ENCODE assay signal across 38 mouse cellular contexts in the genomic region with DNA sequence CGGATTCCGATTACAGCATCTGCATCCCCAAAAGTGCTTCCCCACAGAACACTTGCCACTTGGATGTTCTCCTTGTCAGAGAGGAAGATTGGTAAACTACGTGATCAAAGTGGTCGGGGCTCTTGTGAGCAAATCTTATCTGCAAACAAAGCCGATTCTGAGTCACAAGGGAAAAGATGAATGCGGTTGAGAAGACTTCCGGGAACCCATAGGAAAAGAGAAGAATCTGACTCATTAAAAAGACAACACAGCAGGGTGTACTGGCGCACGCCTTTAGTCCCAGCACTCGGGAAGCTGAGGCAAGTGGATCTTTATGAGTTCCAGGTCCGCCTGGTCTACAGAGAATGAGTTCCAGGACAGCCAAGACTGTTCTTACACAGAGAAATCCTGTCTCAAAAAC. TPM values are rescaled to one million over a fixed set of nuclear protein-coding genes. Genes with fewer than 3 reads are reported as not detected.
"Had no signal": no experiment of that assay in that cellular context is flagged by ENCODE, and none has a peak within 500 bp of the region (broad histone marks: within the 10 kb centered on the region; RNA-seq: fewer than 3 reads in every experiment).

No protein-coding gene starts in this region.

- H3K27ac ChIP-seq: gastrocnemius, adult 2 months; heart, embryonic 13.5 days; heart, embryonic 15.5 days; hindbrain, embryonic 13.5 days; hindbrain, embryonic 15.5 days; hindbrain, postnatal 0 days; kidney, embryonic 15.5 days; kidney, postnatal 0 days; left cerebral cortex, adult 2 months; limb, embryonic 10.5 days; limb, embryonic 12.5 days; liver, embryonic 13.5 days; liver, embryonic 15.5 days had no signal

- H3K4me1 ChIP-seq: heart, embryonic 13.5 days; heart, embryonic 15.5 days; hindbrain, embryonic 13.5 days; hindbrain, embryonic 15.5 days; kidney, embryonic 15.5 days; liver, embryonic 13.5 days; liver, embryonic 15.5 days had no signal

- H3K27me3 ChIP-seq: heart, embryonic 13.5 days; heart, embryonic 15.5 days; hindbrain, embryonic 13.5 days; hindbrain, embryonic 15.5 days; kidney, embryonic 15.5 days; limb, embryonic 12.5 days; liver, embryonic 13.5 days; liver, embryonic 15.5 days had no signal

- DNase-seq: gastrocnemius, adult 2 months; gastrocnemius, postnatal 10 days; gastrocnemius, postnatal 36 days; heart, adult 18-20 months; heart, postnatal 14 days; heart, postnatal 36 days; kidney, adult 11 months; kidney, adult 2 months; kidney, adult 9 months; kidney, postnatal 14 days; kidney, postnatal 36 days; layer of hippocampus, adult 9-11 months; liver; liver, embryonic 13.5 days had no signal

- ATAC-seq: hindbrain, postnatal 0 days; intestine, embryonic 16.5 days had no signal

- H3K36me3 ChIP-seq: heart, embryonic 13.5 days; heart, embryonic 15.5 days; hindbrain, embryonic 13.5 days; hindbrain, embryonic 15.5 days; kidney, embryonic 15.5 days; limb, embryonic 10.5 days; limb, embryonic 12.5 days; liver, embryonic 13.5 days; liver, embryonic 15.5 days had no signal

- H3K4me3 ChIP-seq: gastrocnemius, adult 2 months; heart, embryonic 13.5 days; heart, embryonic 15.5 days; hindbrain, embryonic 13.5 days; hindbrain, embryonic 15.5 days; kidney, embryonic 15.5 days; left cerebral cortex, adult 2 months; limb, embryonic 10.5 days; limb, embryonic 12.5 days; liver, embryonic 13.5 days; liver, embryonic 15.5 days had no signal

- H3K4me2 ChIP-seq: heart, embryonic 11.5 days; heart, embryonic 13.5 days; heart, embryonic 15.5 days; hindbrain, embryonic 13.5 days; hindbrain, embryonic 15.5 days; kidney, embryonic 15.5 days; limb, embryonic 12.5 days; liver, embryonic 11.5 days; liver, embryonic 13.5 days; liver, embryonic 15.5 days had no signal

- H3K9ac ChIP-seq: heart, embryonic 13.5 days; heart, embryonic 15.5 days; hindbrain, embryonic 13.5 days; hindbrain, embryonic 15.5 days; kidney, embryonic 15.5 days; limb, embryonic 12.5 days; liver, embryonic 13.5 days; liver, embryonic 15.5 days had no signal

- H3K9me3 ChIP-seq: heart, embryonic 13.5 days; heart, embryonic 15.5 days; hindbrain, embryonic 13.5 days; hindbrain, embryonic 15.5 days; kidney, embryonic 15.5 days; limb, embryonic 10.5 days; limb, embryonic 12.5 days; liver, embryonic 13.5 days; liver, embryonic 15.5 days had no signal

RNA-seq across cellular contexts. Expression of gene Gm15217, which starts 40.4 kb away (rescaled TPM):
- total RNA-seq: gastrocnemius, adult 2 months; gastrocnemius, postnatal 10 days; gastrocnemius, postnatal 36 days; heart, adult 18-20 months; heart, postnatal 14 days; heart, postnatal 36 days; hematopoietic stem cell, adult 5-6 weeks; hindbrain, postnatal 0 days; layer of hippocampus, adult 18-20 months; layer of hippocampus, adult 8-10 months; layer of hippocampus, postnatal 14 days; left cerebral cortex, adult 2 months; left cerebral cortex, postnatal 14 days; left cerebral cortex, postnatal 36 days had no signal
- polyA plus RNA-seq: heart, embryonic 11.5 days; heart, embryonic 13.5 days; heart, embryonic 15.5 days; heart, postnatal 0 days; hindbrain, embryonic 11.5 days; hindbrain, embryonic 13.5 days; hindbrain, embryonic 15.5 days; hindbrain, postnatal 0 days; large intestine, adult 2 months; limb, embryonic 12.5 days; limb, embryonic 14.5 days; liver, embryonic 11.5 days; liver, embryonic 13.5 days; liver, embryonic 15.5 days had no signal
